Mouse (Mus musculus): ENCODE measurements at regions not wholly inside any gene's neighbourhood (a gene's known extent, or its start where the extent isn't known, plus 50 kb on each side); places are given as distances from the start of the nearest gene placed in this dataset.
"Not testable (repeated sequence)": the region's sequence is repeated elsewhere in the genome, so short reads cannot be mapped to it uniquely, and the experiment has no call there.

DNA sequence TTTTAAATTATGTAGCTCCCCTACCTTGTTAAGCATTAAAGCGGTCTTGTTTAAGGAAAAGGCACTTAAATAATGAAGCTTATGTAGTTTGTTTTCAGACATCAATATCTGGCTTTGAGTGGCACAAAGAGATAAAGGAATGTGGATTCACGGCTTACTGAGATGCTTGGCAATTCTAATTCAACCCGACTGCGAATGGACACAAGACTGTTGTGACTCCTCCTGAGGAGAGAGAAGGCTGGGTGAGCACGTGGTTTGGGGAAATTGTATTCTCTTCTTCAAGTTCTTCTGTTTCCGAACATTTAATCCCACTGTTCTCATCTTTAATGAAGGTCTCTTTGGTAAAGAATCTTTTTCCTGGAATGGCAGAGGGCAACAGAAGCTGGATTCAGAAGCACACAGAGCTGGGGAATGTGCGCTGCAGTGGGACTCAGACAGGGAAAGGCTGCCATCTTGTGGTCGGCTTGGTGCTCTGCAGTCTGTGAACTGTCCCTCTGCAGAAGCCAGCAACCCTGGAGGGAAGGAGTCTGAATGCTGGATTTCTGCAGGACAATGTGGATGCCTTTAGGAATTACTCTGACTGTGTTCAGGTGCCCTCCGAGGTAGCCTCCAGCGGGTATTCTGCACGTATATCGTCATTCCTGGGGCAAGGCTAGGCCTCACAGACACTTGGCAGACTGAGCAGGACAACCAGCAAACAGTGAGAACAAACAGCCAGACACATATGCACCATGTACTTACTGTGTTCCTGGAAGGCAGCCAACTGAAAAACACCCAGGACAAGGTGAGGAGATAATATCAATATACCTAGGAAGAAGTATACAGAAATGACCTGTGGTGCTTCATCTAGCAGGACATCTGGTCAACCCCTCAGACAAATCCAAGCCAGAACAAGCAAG lies 54.0 kb upstream of the Pax1 start:
- peak; percentile 78 to 80 for DNase-seq (ENCODE audit: low spot score in 2 of 2)

DNA sequence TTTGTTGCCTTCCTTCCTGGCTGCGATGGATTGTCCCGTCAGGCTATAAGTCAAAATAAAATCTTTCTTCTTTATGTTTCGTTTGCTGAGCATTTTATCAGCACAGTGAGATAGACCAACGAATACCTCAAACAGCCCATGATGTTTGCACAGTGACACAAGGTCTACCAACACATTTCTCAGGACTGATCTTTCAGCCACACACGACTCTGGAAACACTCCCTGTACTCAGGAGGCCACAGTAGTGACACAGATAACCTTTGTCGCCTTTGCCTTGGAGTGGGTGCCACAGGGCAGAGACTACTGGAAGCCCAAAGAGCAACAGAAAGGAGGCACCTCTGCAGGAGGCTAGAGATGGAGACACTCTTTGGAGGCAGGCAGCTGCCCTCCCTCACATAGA lies 55.0 kb upstream of the Pax1 start:
- no peak for DNase-seq (ENCODE audit: low spot score in 2 of 2)

- DNase-seq (ENCODE audit: low spot score in 2 of 2): peak; percentile 12 to 31
Observed at GRCm38 (mm10) chr2:147305262-147305661, 56.5 kb upstream of the Pax1 start.

DNA sequence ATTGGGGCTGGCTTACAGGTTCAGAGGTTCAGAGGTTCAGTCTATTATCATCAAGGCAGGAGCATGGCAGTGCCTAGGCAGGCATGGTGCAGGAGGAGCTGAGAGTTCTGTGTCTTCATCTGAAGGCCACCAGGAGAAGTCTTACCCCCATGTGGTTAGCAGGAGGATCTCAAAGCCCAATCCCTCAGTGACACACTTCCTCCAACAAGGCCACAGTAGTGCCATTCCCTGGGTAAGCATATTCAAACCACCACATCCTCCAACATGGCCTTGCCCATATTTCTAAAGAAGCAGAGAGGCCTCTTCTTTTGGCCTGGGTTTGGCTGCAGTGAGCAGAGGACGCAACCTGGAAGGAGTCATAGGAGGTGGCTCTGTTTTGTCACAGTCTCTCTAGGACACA lies 61.2 kb upstream of the Pax1 start:
- no peak for DNase-seq (ENCODE audit: low spot score in 2 of 2)

DNA sequence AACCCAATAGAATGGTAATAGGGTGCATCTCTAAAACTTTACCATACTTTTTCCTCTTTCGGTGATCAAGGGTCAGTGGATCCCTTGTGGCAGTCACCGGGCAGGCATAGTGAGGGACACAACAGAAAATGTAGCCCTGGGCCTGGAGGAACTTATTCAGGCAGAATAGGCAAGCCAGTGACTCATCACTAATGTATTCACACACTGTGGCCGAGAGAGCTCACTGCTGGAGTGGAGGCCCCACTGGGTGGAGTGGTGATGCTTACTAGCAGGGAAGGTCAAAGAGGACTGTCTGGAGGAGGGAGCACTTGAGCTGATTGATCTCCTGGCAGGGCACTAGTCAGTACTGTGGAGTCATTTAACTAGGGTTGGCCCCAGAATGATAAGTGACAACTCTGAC lies 62.4 kb upstream of the Pax1 start:
- no peak for DNase-seq (ENCODE audit: low spot score in 2 of 2)

GRCm38 (mm10) chr2:147298499-147298896 lies 63.2 kb upstream of the Pax1 start:
- DNase-seq (ENCODE audit: low spot score in 2 of 2): peak; percentile 60 to 71

DNA sequence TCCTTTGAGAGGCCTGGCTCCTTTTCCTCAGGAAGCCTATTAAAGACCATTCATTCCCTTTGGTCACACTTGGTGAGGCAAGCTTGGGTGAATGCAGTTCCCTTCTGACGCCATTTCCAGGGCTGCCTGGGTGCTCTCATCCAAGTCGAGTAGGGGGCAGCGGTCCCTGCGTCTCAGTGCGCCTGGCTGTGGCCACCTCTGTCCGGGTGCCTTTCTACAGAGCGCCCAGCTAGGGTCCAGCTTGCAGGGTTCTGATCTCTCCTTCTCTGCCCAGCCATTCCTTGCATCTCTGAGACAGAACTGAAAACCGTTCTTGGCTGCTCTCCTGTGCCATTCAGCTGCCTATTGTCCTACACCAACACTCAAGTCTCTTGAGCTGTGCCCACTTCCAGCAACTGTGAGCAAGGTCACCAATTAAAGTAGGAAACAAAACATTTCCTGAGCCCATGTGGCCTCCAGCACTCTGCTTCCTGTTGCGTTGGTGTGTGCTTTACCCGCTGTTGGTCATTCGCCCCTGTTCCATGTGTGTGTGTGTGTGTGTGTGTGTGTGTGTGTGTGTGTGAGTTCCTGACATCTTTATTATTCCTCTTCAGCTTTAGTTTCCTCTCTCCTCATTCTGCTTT lies 63.7 kb upstream of the Pax1 start:
- no peak for DNase-seq (ENCODE audit: low spot score in 2 of 2)

GRCm38 (mm10) chr2:147294926-147295325 lies 66.8 kb upstream of the Pax1 start:
- not testable (repeated sequence) for DNase-seq (ENCODE audit: low spot score in 2 of 2)

DNA sequence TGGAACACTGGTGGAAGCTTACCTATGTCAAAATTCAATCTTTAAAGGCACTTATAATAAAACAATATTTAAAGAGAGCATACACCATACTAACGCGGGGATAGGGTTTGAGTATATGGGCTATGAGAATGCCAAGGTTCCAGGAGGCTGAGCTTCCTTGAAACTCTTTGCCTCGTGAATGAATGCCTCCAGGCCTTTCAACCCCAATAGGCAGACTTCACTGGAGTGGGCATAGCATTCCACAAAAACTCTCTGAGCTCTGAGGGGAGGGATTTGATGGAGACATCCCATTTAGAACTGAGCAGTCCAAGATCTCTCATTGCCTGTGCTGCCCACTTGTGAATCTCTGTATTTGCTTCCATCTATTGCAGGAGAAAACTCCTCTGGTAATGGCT lies 68.4 kb upstream of the Pax1 start:
- no peak for DNase-seq (ENCODE audit: low spot score in 2 of 2)

DNA sequence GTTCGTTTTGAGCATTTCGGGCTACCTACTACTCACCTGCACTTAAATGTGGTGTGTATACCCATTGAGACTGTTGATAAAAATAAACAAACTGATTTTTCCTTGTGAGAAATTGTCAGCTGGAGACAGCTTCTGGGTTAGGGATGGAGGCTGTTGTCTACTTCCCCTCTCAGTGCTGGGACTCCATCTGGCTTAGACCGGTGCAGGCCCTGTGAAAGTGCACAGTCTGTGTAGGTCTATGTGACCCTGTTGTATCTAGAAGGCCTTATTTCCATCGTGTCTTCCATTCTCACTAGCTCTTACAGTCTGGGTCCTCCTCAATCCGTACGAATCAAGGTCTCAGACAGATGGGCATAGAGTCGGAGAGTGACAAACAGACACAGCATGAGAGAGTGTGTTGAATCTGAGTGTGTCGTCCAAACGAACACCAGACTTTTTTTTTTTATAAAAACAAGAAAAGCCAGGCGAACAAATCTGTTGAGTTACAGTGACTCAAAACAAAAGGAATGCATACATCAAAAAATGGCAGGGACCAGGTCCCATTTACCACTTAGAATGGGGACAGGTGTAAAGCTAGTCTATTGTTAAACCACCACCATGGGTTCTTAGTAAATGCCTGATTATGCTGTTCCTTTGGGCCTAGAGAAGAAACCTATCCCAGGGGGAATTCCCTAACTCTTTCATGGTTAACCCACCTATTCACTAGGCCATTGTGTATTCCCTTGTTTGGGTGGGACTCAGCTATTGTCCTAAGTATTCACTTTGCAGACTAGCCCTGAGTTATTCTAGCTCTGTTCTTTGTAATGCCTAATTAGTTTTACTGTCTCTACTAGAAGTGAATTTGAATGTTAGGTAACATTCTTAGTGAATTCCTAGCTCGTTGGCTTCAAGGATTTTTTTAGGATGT lies 69.1 kb upstream of the Pax1 start:
- DNase-seq (ENCODE audit: low spot score in 2 of 2): no peak

DNA sequence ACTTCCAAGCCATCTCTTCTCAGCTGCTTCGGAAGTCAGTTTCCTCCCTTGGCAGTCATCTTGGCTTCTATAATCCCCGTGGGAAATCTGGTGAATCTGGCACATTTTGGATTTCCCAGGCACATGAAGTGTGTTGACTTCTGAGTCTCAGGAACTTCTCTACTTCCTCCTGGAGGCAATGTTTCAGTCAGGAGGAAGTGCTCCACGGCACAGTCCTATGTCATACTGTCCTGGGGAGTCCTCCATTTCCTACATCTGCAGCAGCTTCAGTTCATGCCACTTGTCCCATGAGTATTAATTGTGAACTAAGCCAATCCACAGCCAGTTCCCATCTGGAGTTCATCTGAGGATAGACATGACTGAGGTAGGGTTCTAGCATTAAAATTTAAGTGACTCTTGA lies 78.3 kb upstream of the Pax1 start:
- DNase-seq (ENCODE audit: low spot score in 2 of 2): no peak

DNA sequence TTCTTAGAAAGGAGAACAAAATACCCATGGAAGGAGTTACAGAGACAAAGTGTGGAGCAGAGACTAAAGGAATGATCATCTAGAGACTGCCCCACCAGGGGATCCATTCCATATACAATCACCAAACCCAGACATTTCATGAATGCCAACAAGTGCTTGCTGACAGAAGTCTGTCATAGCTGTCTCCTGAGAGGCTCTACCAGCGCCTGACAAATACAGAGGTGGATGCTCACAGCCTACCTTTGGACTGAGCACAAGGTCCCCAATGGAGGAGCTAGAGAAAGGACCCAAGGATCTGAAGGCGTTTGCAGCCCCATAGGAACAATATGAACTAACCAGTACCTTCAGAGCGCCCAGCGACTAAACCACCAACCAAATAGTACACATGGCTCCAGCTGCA lies 83.6 kb upstream of the Nkx2-2 start:
- no peak for DNase-seq (ENCODE audit: low spot score in 2 of 2)

DNA sequence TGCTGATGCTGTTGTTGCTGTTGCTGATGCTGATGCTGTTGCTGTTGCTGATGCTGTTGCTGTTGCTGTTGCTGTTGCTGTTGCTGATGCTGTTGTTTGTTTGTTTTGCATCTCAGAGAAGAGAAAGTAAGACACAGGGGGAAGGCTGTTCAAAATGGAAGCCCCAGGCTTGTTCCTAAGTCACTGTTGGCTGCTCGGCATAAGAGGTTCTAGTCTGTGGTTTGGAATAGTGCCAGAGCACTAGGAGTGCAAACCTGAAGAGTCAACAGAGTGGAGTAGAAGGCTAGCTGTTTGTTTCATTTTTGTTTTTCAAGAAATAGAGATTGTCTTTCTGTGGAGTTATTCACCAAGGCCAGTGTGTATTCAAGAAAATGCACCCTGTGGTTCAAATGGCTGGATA lies 75.1 kb upstream of the Nkx2-2 start:
- DNase-seq (ENCODE audit: low spot score in 2 of 2): no peak

DNA sequence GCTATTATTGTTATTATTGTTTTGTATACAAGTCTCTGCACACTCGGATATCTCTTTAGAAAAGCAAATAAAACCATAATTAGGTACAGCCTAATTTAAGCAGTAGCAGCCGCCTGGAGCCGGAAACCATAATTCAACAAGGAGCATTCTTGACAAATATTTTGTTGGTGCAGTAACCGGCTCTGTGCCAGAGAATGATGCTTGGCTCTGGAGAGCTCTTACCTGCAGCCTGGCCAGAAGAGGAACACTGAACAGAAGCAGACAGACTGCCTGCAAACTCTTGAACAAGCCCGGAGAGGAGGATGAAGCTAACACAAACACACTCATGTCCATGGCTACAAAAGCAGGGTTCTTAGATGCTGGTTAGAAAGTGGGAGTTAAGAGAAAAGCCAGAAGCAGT lies 73.9 kb upstream of the Nkx2-2 start:
- DNase-seq (ENCODE audit: low spot score in 2 of 2): no peak

DNA sequence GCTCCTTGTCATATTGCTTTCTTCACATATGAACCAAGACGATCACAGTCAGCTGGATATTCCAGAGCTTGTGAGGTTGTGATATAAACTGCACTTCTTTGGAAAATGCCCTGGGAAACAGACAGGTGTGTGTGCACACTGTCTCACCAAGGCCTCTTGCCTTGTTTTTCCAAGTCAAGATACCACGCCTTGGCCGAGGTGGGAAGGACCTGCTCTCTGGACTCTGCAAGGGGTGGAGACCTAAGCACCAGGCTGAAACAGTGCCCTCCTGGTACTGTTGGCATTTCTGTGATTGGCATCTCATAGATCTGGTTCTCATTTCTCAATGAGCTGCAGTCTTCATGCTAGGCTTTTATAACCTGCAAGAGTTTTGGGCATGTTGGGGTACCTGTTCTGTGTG lies 73.2 kb upstream of the Nkx2-2 start:
- no peak for DNase-seq (ENCODE audit: low spot score in 2 of 2)

DNA sequence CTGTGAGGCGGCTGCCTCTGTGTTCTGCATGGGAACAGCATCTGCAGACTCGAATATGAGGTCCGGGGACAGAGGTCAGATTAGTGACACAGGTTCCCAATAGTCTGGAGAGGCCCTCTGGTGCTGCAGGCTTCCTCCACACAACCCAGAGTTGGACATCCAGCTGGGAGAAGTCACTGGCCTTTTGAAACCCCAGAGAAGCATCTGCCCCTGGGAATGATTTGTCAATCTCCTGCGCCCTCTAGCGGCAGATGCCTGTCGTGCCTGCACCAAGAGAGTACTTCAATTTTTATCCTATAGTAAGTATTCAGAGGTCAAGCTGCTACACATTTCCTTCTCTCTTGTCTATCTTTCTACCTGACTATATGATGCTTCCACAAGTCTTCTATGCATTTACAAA lies 62.7 kb upstream of the Nkx2-2 start:
- peak; percentile 38 to 76 for DNase-seq (ENCODE audit: low spot score in 2 of 2)

DNA sequence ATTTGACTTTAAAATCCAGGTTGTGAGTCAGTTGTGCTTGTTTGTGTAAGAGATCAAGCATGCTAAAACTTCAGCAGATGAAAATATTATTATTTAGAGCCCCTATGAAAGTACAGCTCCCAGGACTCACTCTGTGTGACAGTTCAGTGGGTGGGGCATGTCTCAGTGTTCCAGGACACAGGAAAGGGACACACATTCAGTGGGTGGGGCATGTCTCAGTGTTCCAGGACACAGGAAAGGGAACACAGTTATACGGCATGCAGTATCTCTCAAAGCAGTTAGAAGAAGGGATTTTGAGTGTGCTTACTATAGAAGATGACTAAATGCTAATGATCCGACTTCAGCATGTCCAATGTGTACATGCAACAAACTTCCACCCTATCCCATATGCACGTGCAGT lies 60.9 kb upstream of the Nkx2-2 start:
- no peak for DNase-seq (ENCODE audit: low spot score in 2 of 2)

DNA sequence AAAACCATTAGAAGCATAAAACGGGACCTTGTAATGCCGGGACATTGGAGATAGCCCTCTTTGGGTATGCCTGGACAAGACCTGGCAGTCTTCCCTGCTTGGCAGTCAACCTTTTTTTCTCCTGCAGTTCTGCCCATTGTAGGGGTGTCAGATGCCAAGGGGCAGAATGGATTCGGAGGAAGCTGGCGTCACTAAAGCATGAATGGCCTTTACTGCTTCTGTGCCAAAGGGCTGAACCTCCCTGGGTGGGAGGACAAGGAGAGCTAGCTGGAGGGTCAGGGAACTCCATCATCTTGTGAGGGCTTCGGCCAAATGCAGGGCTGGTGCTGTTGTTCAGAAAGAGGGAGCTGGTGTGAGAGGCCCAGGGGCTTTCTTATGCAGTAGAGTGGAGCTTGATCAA lies 60.1 kb upstream of the Nkx2-2 start:
- DNase-seq (ENCODE audit: low spot score in 2 of 2): no peak

- DNase-seq (ENCODE audit: low spot score in 2 of 2): no peak
Observed at GRCm38 (mm10) chr2:147247981-147248514, 54.0 kb upstream of the Nkx2-2 start.

DNA sequence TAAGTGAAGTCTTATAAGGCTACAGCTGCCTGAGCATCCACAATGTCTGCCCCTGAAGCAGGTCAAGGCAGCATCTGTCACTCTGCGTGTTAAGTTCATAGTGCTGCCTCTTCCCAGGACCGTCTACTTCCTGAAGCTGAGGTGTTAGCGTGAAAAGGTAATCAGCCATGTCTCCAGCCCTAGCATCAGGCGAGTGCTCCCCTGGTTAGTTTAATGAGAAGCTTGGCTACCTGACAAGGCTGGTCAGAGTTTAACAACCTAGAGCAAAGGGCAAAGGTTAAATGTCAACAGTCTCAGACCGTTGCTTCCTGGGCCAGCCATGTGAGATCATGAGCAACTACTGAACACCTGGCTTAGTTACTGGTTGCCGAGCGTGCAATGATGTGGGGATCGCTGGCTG lies 53.2 kb upstream of the Nkx2-2 start:
- no peak for DNase-seq (ENCODE audit: low spot score in 2 of 2)

DNA sequence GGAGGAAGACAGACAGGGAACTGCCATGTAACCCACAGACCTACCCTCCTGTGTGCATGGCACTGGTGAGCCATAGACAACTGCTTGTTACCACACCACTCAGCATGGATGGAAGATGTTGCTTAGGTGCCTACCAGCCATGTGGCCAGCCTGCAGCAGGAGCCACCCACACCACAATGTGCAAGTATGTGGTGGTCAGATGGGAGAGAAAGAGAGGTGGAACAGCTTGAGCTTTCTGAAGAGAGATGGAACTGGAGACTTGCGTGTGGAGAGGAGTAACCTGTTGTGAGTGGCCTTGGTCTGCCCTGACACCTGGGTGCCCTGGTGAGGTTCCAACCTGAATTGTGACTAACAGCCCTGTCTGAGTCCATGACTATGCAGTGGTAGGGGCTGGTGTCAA lies 50.4 kb upstream of the Nkx2-2 start:
- no peak for DNase-seq (ENCODE audit: low spot score in 2 of 2)

All from left cerebral cortex, adult 18-20 months (tissue).